Mouse (Mus musculus): ENCODE results near the gene Nsun7. TPM values are rescaled to one million over a fixed set of nuclear protein-coding genes. Genes with fewer than 3 reads are reported as not detected.

Nsun7 gene
- polyA plus RNA-seq, 1 experiment from 2014 or later, result 0.14 TPM

DNA sequence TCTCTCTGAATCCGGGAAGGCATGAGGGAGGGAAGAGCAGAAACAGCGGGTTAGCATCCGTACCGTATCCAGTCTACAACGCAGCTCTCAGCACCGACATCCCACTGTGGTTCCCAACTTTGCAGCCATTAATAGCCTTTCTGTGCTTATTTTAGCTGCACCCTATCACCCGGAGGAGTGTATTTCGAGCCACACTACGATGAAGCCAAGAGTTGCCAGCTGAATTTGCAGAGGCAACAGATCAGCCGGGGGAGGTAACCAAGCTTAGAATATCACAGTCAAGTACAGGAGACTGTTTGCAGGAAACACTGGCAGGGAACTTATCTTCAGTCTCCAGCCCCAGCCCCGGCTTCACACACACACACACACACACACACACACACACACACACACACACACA is 63.9 kb downstream of the Nsun7 start:
- Histone ChIP-seq H3K27me3 (ENCODE audit: insufficient read depth, poor library complexity, severe bottlenecking) (no peaks in the 10 kb centered on the region), H3K36me3 (no peaks in the 10 kb centered on the region), H3K9me3 (no peaks in the 10 kb centered on the region), H3K4me1 (peaks cover 56% of the 10 kb centered on the region), H3K27ac (peak overlapping the region; percentile 78), H3K4me3 (peak overlapping the region; percentile 29; the same call in 1 of the 2 replicates)
- 29% methylated on average over 11 of the region's 11 CpGs for WGBS
- DNase-seq (ENCODE audit: low spot score), result no peak

DNA sequence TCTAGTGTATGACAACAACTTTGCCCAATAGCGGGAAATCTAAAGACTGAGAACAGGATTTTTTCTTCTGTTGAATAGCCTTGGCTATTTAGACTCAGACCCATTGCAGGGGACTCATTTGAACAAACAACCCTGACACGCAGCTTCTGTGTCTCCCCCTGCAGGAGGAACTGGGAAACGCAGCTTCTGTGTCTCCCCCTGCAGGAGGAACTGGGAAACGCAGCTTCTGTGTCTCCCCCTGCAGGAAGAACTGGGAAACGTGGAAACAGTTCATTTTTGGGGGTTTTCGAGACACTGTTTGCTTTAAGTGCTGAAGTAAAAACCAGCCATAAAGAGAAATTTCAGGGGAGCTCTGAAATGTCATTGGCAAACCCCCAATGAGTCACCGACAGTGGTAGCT is 66.7 kb downstream of the Nsun7 start:
- H3K36me3 ChIP-seq, result no peaks in the 10 kb centered on the region
- H3K9me3 ChIP-seq, result no peaks in the 10 kb centered on the region
- H3K4me1 ChIP-seq, result peaks cover 42% of the 10 kb centered on the region
- no peak overlapping the region for H3K27ac ChIP-seq
- DNase-seq (ENCODE audit: low spot score), result no peak
- 74% methylated on average over 7 of the region's 7 CpGs for WGBS
- no peaks in the 10 kb centered on the region for H3K27me3 ChIP-seq (ENCODE audit: insufficient read depth, poor library complexity, severe bottlenecking)
- no peak overlapping the region for H3K4me3 ChIP-seq

DNA sequence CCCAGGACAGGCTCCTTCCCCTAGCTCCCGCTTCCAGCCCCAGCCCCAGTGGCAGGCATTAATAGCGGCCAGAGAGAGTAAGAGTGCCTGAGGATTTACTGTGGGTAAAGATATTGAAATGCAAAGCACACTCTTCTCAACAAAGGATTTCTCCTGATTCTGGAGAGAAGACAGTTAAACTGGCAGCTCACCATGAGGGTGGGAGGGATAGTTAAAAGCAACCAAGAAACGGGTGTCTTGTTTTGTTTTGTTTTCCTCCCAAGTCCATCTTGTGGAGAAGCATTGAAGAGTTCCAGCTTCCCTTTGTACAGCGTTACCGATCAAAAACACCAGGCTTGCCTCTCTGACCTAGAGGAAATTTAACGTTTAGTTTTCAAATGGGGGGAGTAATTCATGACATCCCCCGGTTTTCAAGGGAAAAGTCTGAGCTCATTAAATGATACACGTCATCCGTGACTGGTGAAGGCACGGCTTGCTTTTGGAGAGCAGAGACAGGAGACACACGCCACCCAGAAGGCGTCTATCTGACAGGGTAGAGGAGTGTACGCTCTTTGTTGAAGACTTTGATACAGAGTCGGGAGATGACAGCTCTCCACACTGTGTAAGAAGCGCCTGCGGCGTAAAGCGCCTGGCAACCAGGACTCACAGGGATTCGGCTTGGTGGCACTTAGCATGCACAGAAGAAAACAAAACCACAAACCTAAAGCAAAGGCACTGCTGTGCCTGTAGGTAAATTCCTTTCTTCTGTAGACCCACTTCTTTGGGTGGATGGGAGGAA is 68.4 kb downstream of the Nsun7 start:
- Histone ChIP-seq H3K36me3 (no peaks in the 10 kb centered on the region), H3K9me3 (no peaks in the 10 kb centered on the region), H3K27ac (no peak overlapping the region), H3K27me3 (ENCODE audit: insufficient read depth, poor library complexity, severe bottlenecking) (no peaks in the 10 kb centered on the region), H3K4me3 (no peak overlapping the region), H3K4me1 (peaks cover 30% of the 10 kb centered on the region)
- WGBS, result 48% methylated on average over 19 of the region's 19 CpGs
- DNase-seq (ENCODE audit: low spot score), result no peak

DNA sequence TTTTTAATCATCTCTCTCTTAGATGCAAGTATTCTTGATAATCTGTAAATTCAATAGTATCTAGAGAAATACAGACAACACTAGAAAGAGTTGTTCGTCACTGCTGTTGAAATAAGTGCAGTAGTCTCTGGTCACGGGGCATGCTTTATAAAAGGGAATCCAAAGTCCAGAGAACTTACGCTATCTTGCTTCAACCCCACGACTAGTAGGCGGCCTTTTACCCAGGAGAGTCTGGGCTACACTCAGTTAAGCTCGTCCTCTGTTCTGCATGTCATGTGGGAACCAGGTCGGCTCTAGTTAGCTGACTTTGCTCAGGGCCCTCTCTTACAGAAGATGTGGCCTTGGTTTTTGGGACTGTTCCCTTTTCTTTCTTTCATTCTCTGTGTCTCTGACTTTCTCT is 69.1 kb downstream of the Nsun7 start:
- H3K9me3 ChIP-seq, result no peaks in the 10 kb centered on the region
- no peak overlapping the region for H3K4me3 ChIP-seq
- no peaks in the 10 kb centered on the region for H3K27me3 ChIP-seq (ENCODE audit: insufficient read depth, poor library complexity, severe bottlenecking)
- DNase-seq (ENCODE audit: low spot score), result no peak
- peaks cover 24% of the 10 kb centered on the region for H3K4me1 ChIP-seq
- no peaks in the 10 kb centered on the region for H3K36me3 ChIP-seq
- WGBS, result 82% methylated on average over 7 of the region's 7 CpGs
- no peak overlapping the region for H3K27ac ChIP-seq

DNA sequence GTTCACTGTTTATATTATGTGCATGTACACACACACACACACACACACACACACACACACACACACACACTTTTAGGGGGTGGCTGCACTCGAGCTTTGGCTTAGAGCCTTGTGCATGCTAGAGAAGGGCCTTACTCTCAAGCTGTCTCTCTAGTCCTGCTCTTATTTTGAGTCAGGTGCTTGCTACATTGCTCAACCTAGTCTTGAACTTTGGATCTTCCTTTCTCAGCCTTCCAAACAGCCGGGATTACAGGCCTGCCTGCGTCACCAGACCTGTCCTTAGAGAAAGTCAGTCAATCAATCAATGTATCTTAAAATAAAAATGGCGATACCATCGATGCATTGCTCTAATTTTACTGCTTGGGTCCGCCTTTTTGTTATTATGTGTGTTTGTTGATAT is 71.1 kb downstream of the Nsun7 start:
- H3K27ac ChIP-seq, result no peak overlapping the region
- no peaks in the 10 kb centered on the region for H3K9me3 ChIP-seq
- H3K4me1 ChIP-seq, result peaks cover 7% of the 10 kb centered on the region
- H3K36me3 ChIP-seq, result no peaks in the 10 kb centered on the region
- H3K27me3 ChIP-seq (ENCODE audit: insufficient read depth, poor library complexity, severe bottlenecking), result no peaks in the 10 kb centered on the region
- H3K4me3 ChIP-seq, result no peak overlapping the region
- DNase-seq (ENCODE audit: low spot score), result no peak
- WGBS, result 91% methylated on average over 6 of the region's 6 CpGs

DNA sequence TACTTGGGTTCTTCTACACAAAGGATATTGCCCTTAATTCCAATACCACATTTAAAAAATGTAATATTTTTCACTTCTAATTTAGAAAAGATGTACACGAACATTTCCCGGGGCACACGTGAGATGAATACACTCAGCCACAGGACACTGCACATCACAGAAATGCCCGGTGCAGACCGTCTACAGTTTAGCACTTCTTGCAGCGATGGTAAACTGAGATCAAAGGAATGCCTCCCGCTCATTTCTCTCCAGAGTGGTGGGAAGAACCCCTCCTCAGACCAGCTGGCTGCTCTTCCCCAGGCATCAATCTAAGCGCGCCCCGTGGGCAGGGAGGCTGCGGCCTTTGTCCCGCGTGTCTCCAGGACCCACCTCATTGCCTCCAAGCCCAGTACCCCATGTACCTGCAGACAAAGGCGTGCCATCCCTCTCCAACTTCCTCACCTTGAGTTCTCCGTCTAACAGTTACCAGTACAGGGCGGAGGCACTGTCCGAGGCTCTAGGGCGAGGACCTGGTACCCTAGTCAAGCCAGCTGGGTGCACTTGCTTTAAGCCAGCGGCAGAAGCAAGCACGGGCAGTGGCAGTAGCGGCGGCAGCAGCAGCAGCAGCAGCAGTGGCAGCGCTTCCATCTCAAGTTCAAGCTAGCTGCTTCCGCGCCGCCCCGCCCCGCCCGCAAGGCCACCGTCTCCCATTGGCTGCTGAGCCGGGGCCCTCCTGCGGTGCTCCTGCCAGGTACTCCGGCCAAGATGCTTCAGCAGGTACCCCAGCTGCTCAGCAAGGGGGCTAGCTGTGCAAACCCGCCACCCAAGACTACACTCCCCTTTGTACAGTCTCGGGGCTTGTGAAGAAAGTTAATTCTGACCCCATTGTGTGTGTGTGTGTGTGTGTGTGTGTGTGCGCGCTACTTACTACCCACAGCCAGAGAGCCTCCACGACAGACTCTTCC is 77.6 kb downstream of the Nsun7 start:
- Histone ChIP-seq H3K27ac (peak overlapping the region; percentile 67), H3K4me3 (peak overlapping the region; percentile 62), H3K27me3 (ENCODE audit: insufficient read depth, poor library complexity, severe bottlenecking) (peaks cover 18% of the 10 kb centered on the region), H3K4me1 (peaks cover 19% of the 10 kb centered on the region), H3K36me3 (no peaks in the 10 kb centered on the region), H3K9me3 (no peaks in the 10 kb centered on the region)
- 7% methylated on average over 38 of the region's 38 CpGs for WGBS
- DNase-seq (ENCODE audit: low spot score), result peak; percentile 83

DNA sequence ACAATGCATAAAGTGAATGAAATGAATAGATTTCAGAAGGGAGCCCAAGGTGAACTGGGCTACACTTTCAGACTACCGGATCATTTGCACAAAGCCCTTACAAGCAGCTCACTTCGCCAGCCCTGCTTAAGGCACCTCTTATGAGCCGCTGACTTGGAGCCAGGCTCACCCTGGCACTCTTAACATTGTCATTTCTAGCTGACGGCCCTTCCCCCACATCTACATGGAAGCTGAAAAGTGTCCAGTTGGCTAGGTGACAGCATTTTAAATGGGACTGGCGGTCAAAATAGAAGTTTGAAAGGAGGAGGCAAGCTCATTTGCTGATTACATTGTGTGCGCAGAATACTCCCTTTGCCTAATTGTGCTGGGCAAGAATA is 78.3 kb downstream of the Nsun7 start:
- Histone ChIP-seq H3K9me3 (no peaks in the 10 kb centered on the region), H3K27ac (peak overlapping the region; percentile 67; the same call in 1 of the 2 replicates), H3K27me3 (ENCODE audit: insufficient read depth, poor library complexity, severe bottlenecking) (peaks cover 18% of the 10 kb centered on the region), H3K4me1 (peaks cover 19% of the 10 kb centered on the region), H3K36me3 (no peaks in the 10 kb centered on the region), H3K4me3 (peak overlapping the region; percentile 62)
- 33% methylated on average over 6 of the region's 6 CpGs for WGBS
- no peak for DNase-seq (ENCODE audit: low spot score)

DNA sequence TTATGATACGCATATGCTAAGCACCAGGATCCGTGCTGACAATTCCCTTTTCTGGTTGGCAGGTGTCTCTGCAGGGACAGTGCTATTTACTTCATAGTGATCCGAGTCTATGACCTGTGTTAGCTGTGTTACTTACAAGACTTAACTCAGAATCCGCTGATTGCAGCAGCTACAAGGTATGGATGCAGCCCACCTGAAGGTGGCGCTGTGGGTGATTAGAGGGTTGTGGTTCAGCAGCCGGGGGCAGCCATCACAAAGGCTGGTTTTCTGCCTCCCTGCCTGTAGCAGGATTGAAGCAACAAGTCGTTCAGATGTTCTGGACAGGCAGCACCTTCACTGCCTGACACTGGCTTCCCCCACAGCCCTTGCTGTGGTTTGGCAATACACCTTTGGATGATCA is 78.9 kb downstream of the Nsun7 start:
- Histone ChIP-seq H3K4me3 (no peak overlapping the region), H3K4me1 (peaks cover 19% of the 10 kb centered on the region), H3K36me3 (no peaks in the 10 kb centered on the region), H3K27me3 (ENCODE audit: insufficient read depth, poor library complexity, severe bottlenecking) (peaks cover 18% of the 10 kb centered on the region), H3K27ac (no peak overlapping the region), H3K9me3 (no peaks in the 10 kb centered on the region)
- 34% methylated on average over 7 of the region's 7 CpGs for WGBS
- no peak for DNase-seq (ENCODE audit: low spot score)

DNA sequence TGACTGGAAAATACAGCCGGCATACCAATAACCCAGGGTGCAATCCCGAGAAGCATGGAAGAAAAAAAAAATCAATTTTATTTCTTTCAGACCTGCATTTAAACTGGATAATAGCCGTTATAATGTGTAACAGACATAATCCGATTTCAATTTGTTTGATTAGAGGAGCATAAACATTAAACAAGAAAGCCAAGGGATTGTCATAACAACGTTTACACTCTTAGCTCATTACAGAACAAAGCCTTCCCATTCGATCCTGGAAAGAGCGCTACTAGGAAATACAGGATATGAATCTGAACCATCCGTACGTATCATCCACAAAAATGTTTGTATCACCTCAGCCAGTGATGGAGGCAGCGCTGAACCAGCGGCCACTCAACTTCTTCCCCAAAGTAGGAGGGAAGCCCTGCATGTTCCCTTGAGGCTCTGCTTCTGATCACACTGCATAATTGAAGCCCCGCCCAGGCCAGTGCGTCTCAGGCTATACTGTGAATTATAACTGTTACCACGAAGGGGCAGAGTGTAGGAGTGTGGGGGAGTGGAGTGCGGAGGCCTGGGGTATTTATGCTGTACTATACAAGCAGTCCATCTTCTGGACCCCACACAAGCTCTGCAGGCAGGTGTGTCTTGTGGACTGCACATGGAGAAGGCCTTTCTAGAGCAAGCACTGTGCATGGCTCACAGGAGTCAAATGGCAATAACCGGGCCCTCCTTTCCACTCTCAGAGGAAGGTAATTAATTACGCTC is 80.8 kb downstream of the Nsun7 start:
- 81% methylated on average over 17 of the region's 17 CpGs for WGBS

DNA sequence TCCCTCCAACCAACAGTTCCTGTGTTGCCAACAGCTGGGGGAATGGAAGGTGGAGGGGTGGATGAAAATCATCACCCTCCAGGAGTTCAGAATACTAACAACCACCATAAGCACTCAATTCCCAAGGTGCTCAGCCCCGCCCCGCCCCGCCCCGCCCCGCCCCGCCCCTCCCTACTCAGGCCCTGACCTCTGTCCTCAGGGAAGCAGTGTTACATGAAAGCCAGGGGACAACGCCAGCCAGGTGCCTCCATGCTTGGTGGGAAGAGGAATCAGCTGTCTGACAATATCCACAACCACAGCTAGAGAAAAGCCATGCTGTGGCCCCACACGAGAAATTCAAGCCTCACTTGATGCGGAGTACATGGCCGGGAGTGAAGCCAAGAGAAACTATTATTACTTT is 82.2 kb downstream of the Nsun7 start:
- Histone ChIP-seq H3K9me3 (no peaks in the 10 kb centered on the region), H3K4me3 (no peak overlapping the region), H3K4me1 (peaks cover 23% of the 10 kb centered on the region), H3K36me3 (0 out of 2 replicates have a peak, but pooled peaks cover 2% of the 10 kb centered on the region), H3K27me3 (ENCODE audit: insufficient read depth, poor library complexity, severe bottlenecking) (peaks cover 12% of the 10 kb centered on the region), H3K27ac (no peak overlapping the region)
- DNase-seq (ENCODE audit: low spot score), result no peak
- WGBS, result 37% methylated on average over 10 of the region's 10 CpGs

More for the DNA sequence above, 80.8 kb downstream of the Nsun7 start:
- H3K27ac ChIP-seq, result no peak overlapping the region
- H3K27me3 ChIP-seq (ENCODE audit: insufficient read depth, poor library complexity, severe bottlenecking), result peaks cover 18% of the 10 kb centered on the region
- H3K36me3 ChIP-seq, result no peaks in the 10 kb centered on the region
- DNase-seq (ENCODE audit: low spot score), result no peak
- no peaks in the 10 kb centered on the region for H3K9me3 ChIP-seq
- no peak overlapping the region for H3K4me3 ChIP-seq
- H3K4me1 ChIP-seq, result peaks cover 23% of the 10 kb centered on the region

DNA sequence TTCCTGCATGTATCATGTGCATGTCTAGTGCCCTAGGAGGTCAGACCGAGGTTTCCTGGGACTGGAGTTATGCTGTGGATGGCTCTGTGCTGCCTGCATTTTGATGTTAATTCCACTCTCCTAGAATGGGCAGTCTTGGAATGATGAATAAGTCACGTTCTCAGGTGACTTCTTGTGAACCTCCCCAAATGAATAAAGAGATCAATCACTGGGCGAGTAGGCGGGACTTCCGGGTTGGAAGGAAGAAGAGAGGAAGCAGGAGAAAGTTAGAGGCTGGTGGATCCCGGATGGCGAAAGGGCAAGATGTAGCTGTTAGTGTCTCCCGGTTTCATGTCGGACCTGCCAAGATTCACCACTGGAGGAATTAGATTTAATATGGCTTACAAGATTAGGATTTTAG is 82.6 kb downstream of the Nsun7 start:
- peaks cover 7% of the 10 kb centered on the region for H3K27me3 ChIP-seq (ENCODE audit: insufficient read depth, poor library complexity, severe bottlenecking)
- H3K4me1 ChIP-seq, result peaks cover 20% of the 10 kb centered on the region
- 66% methylated on average over 9 of the region's 9 CpGs for WGBS
- H3K36me3 ChIP-seq, result 0 out of 2 replicates have a peak, but pooled peaks cover 2% of the 10 kb centered on the region
- no peak overlapping the region for H3K4me3 ChIP-seq
- no peaks in the 10 kb centered on the region for H3K9me3 ChIP-seq
- H3K27ac ChIP-seq, result no peak overlapping the region
- no peak for DNase-seq (ENCODE audit: low spot score)

DNA sequence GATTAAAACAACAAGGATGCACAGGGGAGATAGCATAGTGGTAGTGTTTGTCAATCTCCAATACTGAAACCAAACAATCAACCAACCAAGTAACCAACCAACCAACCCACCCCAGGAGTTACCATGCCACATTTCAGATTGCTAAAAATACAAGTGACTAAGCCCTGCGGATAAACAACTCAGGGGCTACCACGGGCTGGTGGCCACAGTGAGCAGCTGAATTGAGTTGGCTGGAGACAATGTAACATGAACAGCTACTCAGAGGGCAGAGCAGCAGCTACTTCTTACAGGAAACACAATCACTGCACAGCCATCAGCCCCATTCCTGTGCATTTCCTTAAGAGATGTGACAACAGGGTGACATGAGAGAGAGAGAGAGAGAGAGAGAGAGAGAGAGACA is 84.5 kb downstream of the Nsun7 start:
- Histone ChIP-seq H3K4me3 (no peak overlapping the region), H3K36me3 (0 out of 2 replicates have a peak, but pooled peaks cover 2% of the 10 kb centered on the region), H3K27ac (no peak overlapping the region), H3K9me3 (no peaks in the 10 kb centered on the region), H3K27me3 (ENCODE audit: insufficient read depth, poor library complexity, severe bottlenecking) (no peaks in the 10 kb centered on the region), H3K4me1 (peaks cover 10% of the 10 kb centered on the region; the same call in 1 of the 2 replicates)
- WGBS, result 70% methylated on average over 2 of the region's 2 CpGs
- DNase-seq (ENCODE audit: low spot score), result no peak
